ENCODE assay signal across 8 mouse cellular contexts in genomic region chr12:57229703-57230102, GRCm38 (mm10). TPM values are rescaled to one million over a fixed set of nuclear protein-coding genes. Genes with fewer than 3 reads are reported as not detected.
A peak's percentile ranks its signal among the peaks of the same experiment; 100 is the strongest.
DNase-seq lines count a peak whose midpoint lies in the region; ATAC-seq and TF ChIP-seq lines count a peak whose summit lies in the region.

No protein-coding gene starts in this region.

- peak overlapping the region; percentile 76 for H3K4me2 ChIP-seq in lung, postnatal 0 days (replicated peaks; ENCODE audit: low read depth, low read length)
- H3K4me2 ChIP-seq in limb, embryonic 15.5 days, result peak overlapping the region; percentile 50

- no peak for ATAC-seq in lung, postnatal 0 days
- peak; percentile 25; the same call in 1 of the 2 replicates for ATAC-seq in erythroid progenitor cell, adult 5-6 weeks (replicated peaks; ENCODE audit: low FRiP score, poor library complexity, severe bottlenecking)
- ATAC-seq in limb, embryonic 15.5 days (ENCODE audit: insufficient number of reproducible peaks, low FRiP score, low TSS enrichment, low read depth), result no peak

- no peaks in the 10 kb centered on the region for H3K27me3 ChIP-seq in lung, postnatal 0 days (replicated peaks; ENCODE audit: insufficient read depth, low read length)
- no peaks in the 10 kb centered on the region for H3K27me3 ChIP-seq in limb, embryonic 15.5 days
- no peaks in the 10 kb centered on the region for H3K27me3 ChIP-seq in small intestine, adult 2 months (ENCODE audit: control insufficient read depth, insufficient read depth, low read length)

- no peaks in the 10 kb centered on the region; the same call in 1 of the 2 replicates for H3K4me1 ChIP-seq in lung, postnatal 0 days (ENCODE audit: insufficient read depth, low read depth, low read length)
- peaks cover 7% of the 10 kb centered on the region; the same call in 1 of the 2 replicates for H3K4me1 ChIP-seq in limb, embryonic 15.5 days
- peaks cover 3% of the 10 kb centered on the region; the same call in 1 of the 2 replicates for H3K4me1 ChIP-seq in small intestine, adult 2 months (ENCODE audit: control insufficient read depth, insufficient read depth, insufficient read length, low read length)

- H3K4me3 ChIP-seq in lung, postnatal 0 days (ENCODE audit: low read depth, low read length), result peak overlapping the region; percentile 74
- H3K4me3 ChIP-seq in limb, embryonic 15.5 days, result peak overlapping the region; percentile 77
- peak overlapping the region; percentile 98 for H3K4me3 ChIP-seq in small intestine, adult 2 months (ENCODE audit: low read depth, low read length)

- TF ChIP-seq EP300 in lung, postnatal 0 days (IDR thresholded peaks at IDR 0.05), result no peak

- 19% methylated on average over 4 of the region's 4 CpGs for WGBS in lung, postnatal 0 days
- WGBS in limb, embryonic 15.5 days, result 25% methylated on average over 4 of the region's 4 CpGs
- WGBS in small intestine, adult 2 months, result 6% methylated on average over 4 of the region's 4 CpGs

- H3K9me3 ChIP-seq in lung, postnatal 0 days (ENCODE audit: low read length), result no peaks in the 10 kb centered on the region
- no peaks in the 10 kb centered on the region for H3K9me3 ChIP-seq in limb, embryonic 15.5 days

- H3K36me3 ChIP-seq in lung, postnatal 0 days (ENCODE audit: insufficient read depth, low read length), result no peaks in the 10 kb centered on the region
- H3K36me3 ChIP-seq in limb, embryonic 15.5 days, result peaks cover 3% of the 10 kb centered on the region; the same call in 1 of the 2 replicates
- H3K36me3 ChIP-seq in small intestine, adult 2 months (ENCODE audit: control insufficient read depth, insufficient read depth, low read length), result no peaks in the 10 kb centered on the region

- peak overlapping the region; percentile 94; the same call in 1 of the 2 replicates for H3K27ac ChIP-seq in lung, postnatal 0 days (ENCODE audit: low read length)
- peak overlapping the region; percentile 92 for H3K27ac ChIP-seq in limb, embryonic 15.5 days
- peak overlapping the region; percentile 79 for H3K27ac ChIP-seq in small intestine, adult 2 months (ENCODE audit: insufficient read depth, low read depth, low read length)

- no peak for TF ChIP-seq POLR2A in small intestine, adult 2 months (IDR thresholded peaks at IDR 0.05; ENCODE audit: low read depth, low read length)

- H3K9ac ChIP-seq in lung, postnatal 0 days (replicated peaks; ENCODE audit: low read depth), result 0 out of 2 replicates have a peak overlapping the region, but pooled peaks have one; percentile 29
- peak overlapping the region; percentile 41 for H3K9ac ChIP-seq in limb, embryonic 15.5 days

- no peak for DNase-seq in lung, postnatal 0 days (ENCODE audit: low spot score)
- no peak for DNase-seq in lung, postnatal 10 days
- no peak for DNase-seq in cerebellum, adult 11-12 months
- DNase-seq in gastrocnemius, adult 8-10 months (ENCODE audit: low spot score in 2 of 2), result no peak
- no peak for DNase-seq in kidney, adult 18-20 months

- no peak for TF ChIP-seq CTCF in lung, postnatal 0 days (IDR thresholded peaks at IDR 0.05)
- no peak for TF ChIP-seq CTCF in small intestine, adult 2 months (IDR thresholded peaks at IDR 0.05; ENCODE audit: extremely low read depth, insufficient read length, insufficient replicate concordance, low read depth, low read length)

RNA-seq across cellular contexts. Expression of gene Prps1l3, which starts 0.5 kb away (rescaled TPM):
- polyA plus RNA-seq in lung, postnatal 0 days (2015; fragmentation: Nextera tagmentation; extraction: Ambion mirVana), result 22.9 and 24.8 TPM in 2 replicates
- 22.0 and 49.5 TPM in 2 replicates for total RNA-seq in erythroid progenitor cell, adult 5-6 weeks (2015; ENCODE audit: low replicate concordance)
- 33.6 and 48.1 TPM in 2 replicates for total RNA-seq in erythroid progenitor cell, adult 5-6 weeks (2017; ENCODE audit: low replicate concordance)
- 51.5 and 52.6 TPM in 2 replicates for polyA plus RNA-seq in limb, embryonic 15.5 days (2015; fragmentation: Nextera tagmentation; extraction: Ambion mirVana)
- polyA plus RNA-seq in small intestine, adult 2 months (2012; rRNA removed), result 3.7 and 4.8 TPM in 2 replicates
- total RNA-seq in gastrocnemius, adult 8-10 months (2022), result 10 to 100 TPM; 28.3 to 32.6 (median 30.4) TPM

RNA-seq across cellular contexts. Expression of gene Mipol1, which starts 0.5 kb away (rescaled TPM):
- polyA plus RNA-seq in lung, postnatal 0 days (2015; fragmentation: Nextera tagmentation; extraction: Ambion mirVana), result 5.7 and 6.4 TPM in 2 replicates
- 2.5 and 7.2 TPM in 2 replicates for total RNA-seq in erythroid progenitor cell, adult 5-6 weeks (2015; ENCODE audit: low replicate concordance)
- 4.1 and 7.3 TPM in 2 replicates for total RNA-seq in erythroid progenitor cell, adult 5-6 weeks (2017; ENCODE audit: low replicate concordance)
- 8.7 and 9.1 TPM in 2 replicates for polyA plus RNA-seq in limb, embryonic 15.5 days (2015; fragmentation: Nextera tagmentation; extraction: Ambion mirVana)
- 0.53 and 0.58 TPM in 2 replicates for polyA plus RNA-seq in small intestine, adult 2 months (2012; rRNA removed)
- 1 to 10 TPM; 2.5 to 3.8 (median 3.1) TPM for total RNA-seq in gastrocnemius, adult 8-10 months (2022)

RNA-seq across cellular contexts. Expression of gene Slc25a21, which starts 32.4 kb away (rescaled TPM):
- 0.06 and 0.18 TPM in 2 replicates for polyA plus RNA-seq in lung, postnatal 0 days (2015; fragmentation: Nextera tagmentation; extraction: Ambion mirVana)
- total RNA-seq in erythroid progenitor cell, adult 5-6 weeks (2015; ENCODE audit: low replicate concordance), result 86.5 and 117 TPM in 2 replicates
- total RNA-seq in erythroid progenitor cell, adult 5-6 weeks (2017; ENCODE audit: low replicate concordance), result 71.3 and 97.9 TPM in 2 replicates
- 0.36 and 0.40 TPM in 2 replicates for polyA plus RNA-seq in limb, embryonic 15.5 days (2015; fragmentation: Nextera tagmentation; extraction: Ambion mirVana)
- 0.03 TPM in 1 of 2 replicates, not detected in the other for polyA plus RNA-seq in small intestine, adult 2 months (2012; rRNA removed)
- under 1 TPM in 1 of 4 experiments, not detected in 3; 0.36 TPM for total RNA-seq in gastrocnemius, adult 8-10 months (2022)
